Mouse (Mus musculus) macrophage (primary cell): ENCODE measurements around the gene Lss. TPM values are rescaled to one million over a fixed set of nuclear protein-coding genes. Genes with fewer than 3 reads are reported as not detected.

Experiments
- H3K27ac ChIP-seq: fragments of 350-480 bp; formaldehyde crosslinking; 2 replicates; pipeline ENCODE4 v1.9.0; 2021
- H3K36me3 ChIP-seq: fragments of 350-480 bp; formaldehyde crosslinking; 2 replicates; pipeline ENCODE4 v1.9.0; 2021; ENCODE audit errors: inconsistent target
- H3K4me3 ChIP-seq: fragments of 350-480 bp; formaldehyde crosslinking; 2 replicates; pipeline ENCODE4 v1.9.0; 2021; ENCODE audit errors: inconsistent target
- H3K79me2 ChIP-seq: fragments of 350-480 bp; formaldehyde crosslinking; 2 replicates; pipeline ENCODE4 v1.9.0; 2021; ENCODE audit errors: inconsistent target
- WGBS: methylation state at CpG from one replicate; pipeline ENCODE4 v1.1.7; 2026; ENCODE audit warnings: inconsistent platforms; ENCODE audit not compliant: missing documents; 5-methylcytosine and 5-hydroxymethylcytosine counted together
- polyA plus RNA-seq: library from polyadenylated mRNA; stranded (reverse); fragments of 250-400 nt; gene quantifications from 3 replicates; pipeline ENCODE4 v1.2.4, GENCODE M21; 2018; ENCODE audit warnings: inconsistent platforms

The Lss gene
- polyA plus RNA-seq, 1 experiment from 2014 or later = 3.1 TPM

DNA sequence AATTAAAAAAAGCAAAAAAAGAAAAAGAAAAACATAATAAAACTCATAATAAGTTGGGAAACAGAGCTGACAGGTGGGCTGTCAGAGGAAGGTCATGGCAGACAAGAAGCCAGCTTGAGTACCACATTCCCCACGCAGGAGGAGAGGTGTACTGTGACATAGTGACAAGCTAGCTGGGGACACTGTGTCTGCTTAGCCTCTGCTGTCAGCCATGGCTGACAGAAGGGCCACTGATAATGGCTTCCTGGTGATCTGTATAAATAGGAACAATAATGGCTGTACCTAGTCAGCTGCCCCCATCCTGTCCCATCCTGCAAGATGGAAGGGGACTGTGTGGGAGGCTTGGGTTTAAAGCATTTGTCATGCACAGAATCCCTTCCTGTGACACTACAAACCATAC, 54.8 kb downstream of the Lss start:
- Histone ChIP-seq H3K27ac (no peak overlapping the region), H3K36me3 (no peaks in the 10 kb centered on the region), H3K4me3 (no peak overlapping the region), H3K79me2 (no peaks in the 10 kb centered on the region)
- WGBS = 75% methylated on average over 1 of the region's 1 CpGs

DNA sequence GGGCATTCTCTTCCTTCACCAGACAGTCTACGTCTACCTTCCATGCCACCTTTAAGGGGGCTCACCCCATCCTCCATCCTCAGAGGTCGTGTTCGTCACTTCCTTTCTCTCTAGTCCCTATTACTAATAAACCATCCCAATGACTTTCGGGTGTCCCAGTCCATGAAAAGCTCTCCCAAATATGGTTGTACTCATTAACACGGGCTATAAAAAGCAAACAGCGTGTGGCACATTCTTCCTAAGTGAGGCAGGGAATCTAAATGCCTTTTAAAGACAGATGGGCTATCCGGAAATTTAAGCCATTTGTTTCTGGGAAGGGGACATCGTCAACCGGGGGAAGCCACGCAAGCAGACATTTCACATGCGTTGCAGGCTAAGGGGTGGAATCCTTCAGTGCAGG, 58.8 kb downstream of the Lss start:
- H3K4me3 ChIP-seq = no peak overlapping the region
- H3K79me2 ChIP-seq = no peaks in the 10 kb centered on the region
- H3K36me3 ChIP-seq = no peaks in the 10 kb centered on the region
- no peak overlapping the region for H3K27ac ChIP-seq
- WGBS = 87% methylated on average over 11 of the region's 11 CpGs

DNA sequence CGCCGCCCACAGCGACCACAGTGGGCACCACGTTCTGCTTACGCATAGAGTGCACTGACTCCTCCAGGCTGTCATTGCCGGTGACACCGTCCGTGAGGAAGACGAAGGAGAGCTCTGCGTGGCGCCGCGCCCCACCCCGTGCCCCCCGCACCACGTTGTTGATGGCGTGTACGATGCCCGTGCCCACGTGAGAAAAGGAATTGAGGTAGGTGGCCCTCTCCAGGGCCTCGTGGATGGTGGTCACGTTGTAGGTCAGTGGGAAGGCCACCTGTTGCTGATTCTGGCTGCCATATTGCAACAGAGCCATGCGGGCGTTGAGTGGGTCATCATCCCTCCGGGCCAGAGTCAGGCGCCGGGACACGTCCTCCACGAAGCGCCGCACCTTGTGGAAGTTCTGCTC, 65.0 kb downstream of the Lss start:
- H3K4me3 ChIP-seq = no peak overlapping the region
- WGBS = 85% methylated on average over 31 of the region's 31 CpGs
- no peaks in the 10 kb centered on the region for H3K79me2 ChIP-seq
- H3K27ac ChIP-seq = no peak overlapping the region
- H3K36me3 ChIP-seq = no peaks in the 10 kb centered on the region

DNA sequence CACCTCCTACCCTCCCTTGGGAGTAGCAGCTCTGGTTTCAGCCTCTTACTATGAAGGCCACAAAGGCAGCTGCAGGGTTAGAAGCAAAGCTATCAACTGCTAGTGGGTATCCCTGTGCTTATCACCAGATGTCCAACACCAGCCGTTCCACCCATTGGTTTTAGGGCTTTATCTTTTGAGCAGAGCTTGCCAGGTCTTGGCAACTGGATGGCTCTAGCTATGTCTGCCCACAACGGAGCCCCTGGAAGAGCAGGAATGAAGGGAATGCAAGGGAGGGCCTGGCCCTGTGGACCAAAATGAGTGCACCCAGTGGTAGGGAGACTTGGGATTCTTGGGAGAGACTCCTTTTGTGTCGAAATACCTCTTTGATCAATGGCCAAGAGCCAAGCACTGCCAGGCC, 71.3 kb downstream of the Lss start:
- Histone ChIP-seq H3K27ac (no peak overlapping the region), H3K79me2 (no peaks in the 10 kb centered on the region)
- WGBS = 91% methylated on average over 3 of the region's 3 CpGs

More for the DNA sequence above, 71.3 kb downstream of the Lss start:
- Histone ChIP-seq H3K36me3 (no peaks in the 10 kb centered on the region), H3K4me3 (no peak overlapping the region)

Other genes starting within 250 kb of the Lss start
- 5.1 to 12.6 TPM (median 7.7 TPM) in 3 replicates for gene Dip2a, start 186.3 kb upstream of the Lss start, polyA plus RNA-seq
- not detected in 3 replicates for gene AC141477.1, start 91.1 kb upstream of the Lss start, polyA plus RNA-seq
- 10.3 to 17.2 TPM (median 12.7 TPM) in 3 replicates for gene Pcnt, start 88.8 kb upstream of the Lss start, polyA plus RNA-seq
- not detected in 3 replicates for gene 2610028H24Rik, start 82.5 kb upstream of the Lss start, polyA plus RNA-seq
- 13.6 to 21.6 TPM (median 19.6 TPM) in 3 replicates for gene Mcm3ap, start 62.7 kb upstream of the Lss start, polyA plus RNA-seq
- 1.3 to 2.1 TPM (median 1.9 TPM) in 3 replicates for gene Ybey, start 62.5 kb upstream of the Lss start, polyA plus RNA-seq
- gene Spatc1l, start 30.7 kb downstream of the Lss start, polyA plus RNA-seq = not detected in 3 replicates
- gene Ftcd, start 44.1 kb downstream of the Lss start, polyA plus RNA-seq = not detected in 3 replicates
- 0.03 to 0.07 TPM in 2 of 3 replicates, not detected in the other for gene Col6a2, start 92.0 kb downstream of the Lss start, polyA plus RNA-seq
- 0.04 to 0.11 TPM in 2 of 3 replicates, not detected in the other for gene Col6a1, start 194.6 kb downstream of the Lss start, polyA plus RNA-seq